Mouse (Mus musculus): ENCODE measurements around the gene Gskip. TPM values are rescaled to one million over a fixed set of nuclear protein-coding genes. Genes with fewer than 3 reads are reported as not detected.

The Gskip gene
- total RNA-seq (2015; ENCODE audit: low replicate concordance) = 5.0 and 6.5 TPM in 2 replicates
- 1.8 and 2.7 TPM in 2 replicates for total RNA-seq (2017; ENCODE audit: low replicate concordance)

- peak; percentile 51 for ATAC-seq (replicated peaks; ENCODE audit: low FRiP score, poor library complexity, severe bottlenecking)
Observed at GRCm38 (mm10) chr12:105683933-105684901, at the start of gene Gskip. Gene Gskip (plus strand): TSS chr12:105684829.

GRCm38 (mm10) chr12:105636551-105636950 is 48.1 kb upstream of the Gskip start:
- no peak for ATAC-seq (replicated peaks; ENCODE audit: low FRiP score, poor library complexity, severe bottlenecking)

- ATAC-seq (replicated peaks; ENCODE audit: low FRiP score, poor library complexity, severe bottlenecking) = no peak
Observed at GRCm38 (mm10) chr12:105637554-105637953, 47.1 kb upstream of the Gskip start.

- no peak for ATAC-seq (replicated peaks; ENCODE audit: low FRiP score, poor library complexity, severe bottlenecking)
Observed at GRCm38 (mm10) chr12:105642770-105643321, 41.8 kb upstream of the Gskip start.

DNA sequence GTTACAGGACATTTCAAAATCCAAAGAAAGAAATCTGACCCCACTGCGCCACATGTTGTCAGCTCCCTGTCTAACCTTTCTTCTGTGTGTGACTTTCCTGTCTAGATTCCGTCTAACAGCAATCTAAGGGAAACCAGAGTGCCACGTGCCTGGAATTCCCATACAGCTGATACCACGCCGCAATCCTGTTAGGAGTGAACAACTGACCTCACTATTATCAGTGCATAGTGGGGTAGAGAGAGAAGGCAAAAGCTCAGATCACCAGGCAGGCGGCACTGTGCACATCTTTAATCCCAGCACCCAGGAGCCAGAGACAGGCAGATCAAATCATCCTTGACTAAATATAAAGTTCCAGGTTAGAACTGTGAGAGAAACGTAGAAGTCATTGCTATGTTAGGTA is 28.8 kb upstream of the Gskip start:
- no peak for ATAC-seq (replicated peaks; ENCODE audit: low FRiP score, poor library complexity, severe bottlenecking)

DNA sequence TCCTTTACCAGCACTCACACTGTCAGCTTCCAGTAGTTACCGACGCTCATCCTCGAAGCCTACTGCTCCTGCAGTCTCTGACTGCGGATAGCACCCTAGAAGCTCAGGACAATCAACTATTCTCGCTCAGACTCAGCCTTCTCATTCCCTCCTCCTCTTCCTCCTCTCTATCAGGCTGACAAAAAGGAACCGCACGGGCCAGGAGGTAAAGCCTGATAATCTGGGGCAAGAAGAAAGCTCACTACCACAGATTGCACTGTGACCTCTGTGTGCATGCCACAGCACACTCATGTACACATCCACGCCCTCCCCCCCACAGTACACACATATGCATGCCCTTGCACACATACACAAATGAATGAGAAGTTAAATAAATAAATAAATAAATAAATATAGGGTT is 8.4 kb upstream of the Gskip start:
- no peak for ATAC-seq (replicated peaks; ENCODE audit: low FRiP score, poor library complexity, severe bottlenecking)

DNA sequence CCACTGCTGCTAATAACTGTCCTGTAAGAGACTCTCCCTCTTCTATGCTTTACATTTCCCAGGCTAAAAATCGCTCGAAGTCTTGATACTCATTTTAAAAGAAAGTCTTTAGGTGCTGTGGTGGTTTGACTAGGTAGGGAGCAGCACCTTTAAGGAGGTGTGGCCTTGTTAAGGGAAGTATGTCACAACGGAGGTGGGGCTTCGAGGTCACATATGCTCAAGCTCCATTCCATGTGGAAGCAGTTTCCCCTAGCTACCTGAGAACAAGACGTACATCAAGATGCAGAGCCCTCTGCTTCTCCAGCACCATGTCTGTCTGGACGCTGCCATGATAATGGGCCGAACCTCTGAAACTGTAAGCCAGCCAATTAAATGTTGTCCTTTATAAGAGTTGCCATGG is 6.4 kb upstream of the Gskip start:
- no peak for ATAC-seq (replicated peaks; ENCODE audit: low FRiP score, poor library complexity, severe bottlenecking)

DNA sequence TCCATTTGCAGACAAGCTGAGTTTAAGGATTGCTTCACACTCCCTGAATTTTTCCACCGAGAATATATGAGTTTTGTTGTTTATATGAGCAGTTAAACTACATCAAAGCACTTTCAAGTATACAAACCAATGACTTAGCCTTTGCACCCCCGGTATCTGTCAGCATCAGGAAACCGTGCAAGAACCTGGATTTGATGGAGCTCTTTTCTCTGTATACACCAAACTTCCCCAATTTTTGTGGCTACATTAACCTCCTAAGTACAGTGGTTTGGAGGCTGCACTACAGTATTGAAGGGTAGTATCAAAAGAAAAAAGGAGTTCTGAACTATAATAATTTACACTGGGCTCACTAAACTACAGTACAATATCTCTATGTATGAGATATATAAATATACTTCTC is 5.9 kb upstream of the Gskip start:
- no peak for ATAC-seq (replicated peaks; ENCODE audit: low FRiP score, poor library complexity, severe bottlenecking)

GRCm38 (mm10) chr12:105685001-105685691 is 517 bp downstream of the Gskip start, which contains the start of gene Atg2b:
Gene Atg2b (minus strand): TSS chr12:105685211.
- peak; percentile 88 for ATAC-seq (replicated peaks; ENCODE audit: low FRiP score, poor library complexity, severe bottlenecking)

DNA sequence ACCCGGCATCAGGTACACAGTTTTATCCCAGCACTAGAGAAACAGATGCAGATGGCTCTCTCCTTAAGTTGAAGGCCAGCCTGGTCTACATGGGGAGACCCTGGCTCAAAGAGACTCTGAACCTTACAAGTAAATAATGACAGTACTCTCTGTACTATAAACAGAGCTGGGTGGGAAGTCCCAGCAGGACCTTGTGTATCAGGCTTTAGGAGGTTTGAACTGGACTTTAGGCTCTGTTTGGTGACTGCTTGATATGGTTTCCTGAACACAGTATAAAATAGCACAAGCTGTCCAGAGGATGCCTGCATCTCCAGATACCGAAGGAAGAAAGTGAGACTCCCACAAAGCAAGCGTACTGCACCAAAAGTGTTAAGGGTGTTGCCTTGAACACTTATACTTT is 2.2 kb downstream of the Gskip start:
- no peak for ATAC-seq (replicated peaks; ENCODE audit: low FRiP score, poor library complexity, severe bottlenecking)

GRCm38 (mm10) chr12:105687416-105687815 is 2.8 kb downstream of the Gskip start:
- ATAC-seq (replicated peaks; ENCODE audit: low FRiP score, poor library complexity, severe bottlenecking) = no peak

GRCm38 (mm10) chr12:105688546-105688945 is 3.9 kb downstream of the Gskip start:
- no peak for ATAC-seq (replicated peaks; ENCODE audit: low FRiP score, poor library complexity, severe bottlenecking)

GRCm38 (mm10) chr12:105689435-105689834 is 4.8 kb downstream of the Gskip start:
- ATAC-seq (replicated peaks; ENCODE audit: low FRiP score, poor library complexity, severe bottlenecking) = no peak

DNA sequence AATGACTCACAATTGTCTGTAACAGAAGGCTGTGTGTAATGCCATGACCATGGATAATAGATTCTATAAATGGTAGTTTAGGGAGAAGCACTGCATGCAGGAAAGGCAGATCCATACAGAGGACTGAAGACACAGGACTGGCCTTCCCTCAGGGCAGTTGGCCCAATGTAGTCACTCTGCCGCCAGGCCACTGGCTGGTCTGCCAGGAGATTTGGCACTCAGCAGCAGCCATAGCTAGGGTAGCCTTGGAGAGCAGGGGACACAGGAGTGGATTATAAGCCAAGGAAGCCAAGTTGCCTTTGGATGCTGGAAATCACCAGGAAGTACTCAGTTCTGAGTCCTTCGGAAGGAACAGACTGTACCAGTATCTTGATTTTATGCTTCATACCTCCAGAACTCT is 9.4 kb downstream of the Gskip start:
- ATAC-seq (replicated peaks; ENCODE audit: low FRiP score, poor library complexity, severe bottlenecking) = no peak

DNA sequence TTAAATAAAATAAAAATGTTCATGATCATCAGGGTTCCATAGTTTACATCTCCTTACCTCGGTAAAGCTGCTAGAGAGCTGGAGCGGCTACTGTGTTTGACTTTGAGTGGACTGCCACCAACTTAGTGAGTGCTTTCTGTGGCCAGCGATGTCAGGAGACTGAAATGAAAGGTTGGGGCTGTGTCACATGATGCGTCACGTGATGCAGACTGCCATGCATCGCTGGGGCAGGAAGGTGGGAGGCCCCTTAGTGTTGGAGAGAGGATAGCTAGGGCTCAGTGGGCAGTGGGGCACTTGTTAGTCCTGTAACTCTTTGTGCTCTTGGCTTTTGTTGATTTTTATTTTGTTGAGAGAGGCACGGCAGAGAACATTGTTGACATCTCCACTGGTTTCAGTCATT is 11.2 kb downstream of the Gskip start:
- ATAC-seq (replicated peaks; ENCODE audit: low FRiP score, poor library complexity, severe bottlenecking) = no peak

DNA sequence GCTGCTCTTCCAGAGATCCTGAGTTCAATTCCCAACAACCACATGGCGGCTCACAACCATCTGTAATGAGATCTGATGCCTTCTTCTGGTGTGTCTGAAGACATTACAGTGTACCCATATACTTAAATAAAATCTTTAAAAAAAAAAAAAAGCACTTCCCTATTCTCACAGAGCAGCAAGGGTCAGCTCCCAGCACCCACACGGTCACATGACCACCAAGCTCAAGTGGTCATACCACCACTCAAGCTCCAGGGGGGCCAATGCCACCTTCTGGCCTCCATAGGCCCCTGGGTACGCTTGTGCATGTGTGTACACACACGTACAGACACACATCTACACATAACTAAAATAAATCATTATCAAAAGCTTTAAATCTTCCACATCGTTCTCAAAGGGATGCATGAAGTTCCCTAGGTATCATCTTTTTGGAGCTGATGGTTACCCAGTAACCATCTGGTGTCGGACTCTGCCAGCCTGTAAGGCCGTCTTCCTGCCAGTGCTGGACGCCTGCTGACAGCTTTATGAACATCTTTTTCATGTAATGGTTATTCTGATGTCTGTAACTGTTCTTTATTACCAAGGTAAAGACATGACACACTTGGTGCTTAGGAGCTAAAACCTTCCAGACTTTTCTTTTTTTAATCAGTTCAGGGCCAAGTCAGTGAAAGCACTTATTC is 12.6 kb downstream of the Gskip start:
- no peak for ATAC-seq (replicated peaks; ENCODE audit: low FRiP score, poor library complexity, severe bottlenecking)

DNA sequence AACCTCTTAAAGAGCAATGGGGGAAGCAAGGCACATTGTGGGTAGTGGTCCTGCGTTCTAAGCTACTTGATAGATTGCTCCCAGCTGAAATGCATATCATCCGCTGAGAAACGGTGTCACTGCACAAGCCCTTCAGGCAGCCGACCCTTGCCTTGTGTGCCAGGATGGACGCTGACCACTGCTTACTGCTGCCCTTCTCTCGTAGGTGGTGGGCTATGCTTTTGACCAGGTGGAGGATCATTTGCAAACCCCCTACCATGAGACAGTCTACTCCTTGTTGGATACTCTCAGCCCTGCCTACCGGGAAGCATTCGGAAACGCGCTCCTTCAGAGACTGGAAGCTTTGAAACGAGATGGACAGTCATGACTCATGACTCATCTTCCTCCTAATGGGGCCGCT is 15.8 kb downstream of the Gskip start:
- ATAC-seq (replicated peaks; ENCODE audit: low FRiP score, poor library complexity, severe bottlenecking) = no peak

GRCm38 (mm10) chr12:105705799-105706487 is 21.3 kb downstream of the Gskip start, which contains the start of gene Ak7:
Gene Ak7 (plus strand): TSS chr12:105705976.
- ATAC-seq (replicated peaks; ENCODE audit: low FRiP score, poor library complexity, severe bottlenecking) = peak; percentile 98

DNA sequence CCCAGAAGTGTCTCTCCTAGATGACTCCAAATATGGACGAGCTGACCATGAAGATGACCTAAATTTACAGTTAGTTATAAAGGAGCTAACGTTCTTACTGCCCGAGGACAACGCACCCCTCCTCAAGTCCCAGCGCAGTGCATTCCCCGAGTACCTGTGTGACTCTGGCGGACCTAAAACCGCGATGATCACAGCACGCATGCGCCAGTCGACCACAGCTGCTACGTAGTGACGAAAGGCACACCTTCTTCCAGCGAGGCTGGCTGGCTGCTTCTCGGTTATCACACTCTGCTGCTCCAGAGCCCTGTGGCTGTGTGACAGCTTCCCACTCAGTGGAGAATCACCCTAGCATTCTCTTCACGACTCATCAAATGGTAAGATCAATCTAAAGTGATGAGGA is 34.0 kb downstream of the Gskip start:
- ATAC-seq (replicated peaks; ENCODE audit: low FRiP score, poor library complexity, severe bottlenecking) = peak; percentile 74

Measured in erythroblast, adult 5-6 weeks (primary cell).